Mouse (Mus musculus) small intestine, adult 2 months (tissue): ENCODE results near the gene Eef2. TPM values are rescaled to one million over a fixed set of nuclear protein-coding genes. Genes with fewer than 3 reads are reported as not detected.

Source experiments
- H3K27ac ChIP-seq: fragments of 200-500 bp; 2 replicates; pipeline ENCODE4 v1.5.1; 2012; ENCODE audit warnings: low read depth, low read length, control low read depth, inconsistent platforms; ENCODE audit not compliant: insufficient read depth
- H3K27me3 ChIP-seq: fragments of 200-500 bp; 2 replicates; pipeline ENCODE4 v1.6.1; 2012; ENCODE audit warnings: mild to moderate bottlenecking, moderate library complexity, low read length, inconsistent platforms; ENCODE audit not compliant: control insufficient read depth, insufficient read depth
- H3K36me3 ChIP-seq: fragments of 200-500 bp; 2 replicates; pipeline ENCODE4 v1.6.1; 2012; ENCODE audit warnings: mild to moderate bottlenecking, low read length, control low read depth, inconsistent platforms; ENCODE audit not compliant: control insufficient read depth, insufficient read depth
- H3K4me1 ChIP-seq: fragments of 200-500 bp; 2 replicates; pipeline ENCODE4 v1.6.1; 2012; ENCODE audit warnings: low read length, inconsistent platforms, mixed read lengths; ENCODE audit not compliant: control insufficient read depth, insufficient read depth, insufficient read length
- H3K4me3 ChIP-seq: fragments of 200-500 bp; 2 replicates; pipeline ENCODE4 v1.5.1; 2012; ENCODE audit warnings: low read depth, mild to moderate bottlenecking, control low read depth, inconsistent platforms, low read length, moderate library complexity
- CTCF ChIP-seq: fragments of 200-500 bp; IDR thresholded peaks from 2 replicates; pipeline ENCODE4 v1.5.1; 2012; ENCODE audit warnings: low read depth, mild to moderate bottlenecking, control low read depth, inconsistent platforms, low read length, moderate library complexity, mixed read lengths; ENCODE audit not compliant: insufficient replicate concordance, insufficient read length; ENCODE audit errors: extremely low read depth
- POLR2A ChIP-seq: fragments of 200-500 bp; IDR thresholded peaks from 2 replicates; pipeline ENCODE4 v1.6.1; 2012; ENCODE audit warnings: low read depth, mild to moderate bottlenecking, control low read depth, inconsistent platforms, low read length, moderate library complexity
- WGBS: fragments of 180-500 bp; shearing (Covaris S2); methylation state at CpG from one replicate; pipeline ENCODE4 v1.1.7; 2018; 5-methylcytosine and 5-hydroxymethylcytosine counted together
- polyA plus RNA-seq: library from polyadenylated mRNA; depleted of rRNA; stranded (reverse); fragments of >200 nt; gene quantifications from 2 replicates; pipeline ENCODE4 v1.2.3, GENCODE M21; 2012

Gene Eef2
- polyA plus RNA-seq, 1 experiment = 1,606 TPM

GRCm38 (mm10) chr10:81196470-81197065, 20.1 kb downstream of the Eef2 start:
- TF ChIP-seq POLR2A = no peak
- TF ChIP-seq CTCF = no peak
- 0 out of 2 replicates have a peak overlapping the region, but pooled peaks have one; percentile 22 for H3K27ac ChIP-seq
- no peak overlapping the region for H3K4me3 ChIP-seq
- H3K36me3 ChIP-seq = no peaks in the 10 kb centered on the region
- peaks cover 23% of the 10 kb centered on the region for H3K4me1 ChIP-seq
- 65% methylated on average over 11 of the region's 11 CpGs for WGBS
- H3K27me3 ChIP-seq = 0 out of 2 replicates have a peak, but pooled peaks cover 4% of the 10 kb centered on the region

- no peaks in the 10 kb centered on the region for H3K36me3 ChIP-seq
- WGBS = 58% methylated on average over 6 of the region's 6 CpGs
- 0 out of 2 replicates have a peak, but pooled peaks cover 4% of the 10 kb centered on the region for H3K27me3 ChIP-seq
- no peak overlapping the region for H3K4me3 ChIP-seq
- H3K27ac ChIP-seq = no peak overlapping the region
- peaks cover 19% of the 10 kb centered on the region for H3K4me1 ChIP-seq
- TF ChIP-seq CTCF = no peak
Measured at GRCm38 (mm10) chr10:81197305-81197704, 20.9 kb downstream of the Eef2 start.

- WGBS = 1% methylated on average over 9 of the region's 9 CpGs
- H3K36me3 ChIP-seq = no peaks in the 10 kb centered on the region
- H3K27me3 ChIP-seq = 0 out of 2 replicates have a peak, but pooled peaks cover 4% of the 10 kb centered on the region
- peaks cover 18% of the 10 kb centered on the region for H3K4me1 ChIP-seq
- no peak overlapping the region for H3K4me3 ChIP-seq
- no peak overlapping the region for H3K27ac ChIP-seq
- TF ChIP-seq POLR2A (no peak), CTCF (no peak)
Measured at GRCm38 (mm10) chr10:81198230-81198629, 21.8 kb downstream of the Eef2 start.

GRCm38 (mm10) chr10:81198990-81199389, 22.6 kb downstream of the Eef2 start:
- no peak for TF ChIP-seq POLR2A
- TF ChIP-seq CTCF = no peak
- Histone ChIP-seq H3K4me3 (no peak overlapping the region), H3K27me3 (0 out of 2 replicates have a peak, but pooled peaks cover 1% of the 10 kb centered on the region), H3K27ac (no peak overlapping the region), H3K4me1 (peaks cover 19% of the 10 kb centered on the region), H3K36me3 (no peaks in the 10 kb centered on the region)
- WGBS = 88% methylated on average over 6 of the region's 6 CpGs

- no peak overlapping the region for H3K4me3 ChIP-seq
- H3K27me3 ChIP-seq = no peaks in the 10 kb centered on the region
- no peak for TF ChIP-seq CTCF
- TF ChIP-seq POLR2A = no peak
- H3K4me1 ChIP-seq = peaks cover 15% of the 10 kb centered on the region; the same call in 1 of the 2 replicates
- WGBS = 88% methylated on average over 13 of the region's 13 CpGs
- no peak overlapping the region for H3K27ac ChIP-seq
- no peaks in the 10 kb centered on the region for H3K36me3 ChIP-seq
Measured at GRCm38 (mm10) chr10:81200141-81200540, 23.7 kb downstream of the Eef2 start.

GRCm38 (mm10) chr10:81200605-81201287, 24.3 kb downstream of the Eef2 start:
- H3K36me3 ChIP-seq = no peaks in the 10 kb centered on the region
- 84% methylated on average over 20 of the region's 20 CpGs for WGBS
- no peaks in the 10 kb centered on the region for H3K27me3 ChIP-seq
- H3K4me3 ChIP-seq = no peak overlapping the region
- TF ChIP-seq CTCF = no peak
- TF ChIP-seq POLR2A = no peak
- peaks cover 11% of the 10 kb centered on the region; the same call in 1 of the 2 replicates for H3K4me1 ChIP-seq
- no peak overlapping the region for H3K27ac ChIP-seq

GRCm38 (mm10) chr10:81201807-81202758, 25.7 kb downstream of the Eef2 start, which contains the start of gene Nmrk2:
Nmrk2 (minus strand) TSS chr10:81202051.
- TF ChIP-seq POLR2A (no peak), CTCF (no peak)
- Histone ChIP-seq H3K4me3 (no peak within 1 kb of the TSS), H3K27ac (no peak within 1 kb of the TSS), H3K36me3 (no peaks in the 10 kb centered on the region), H3K4me1 (peaks cover 11% of the 10 kb centered on the region; the same call in 1 of the 2 replicates), H3K27me3 (no peaks in the 10 kb centered on the region)
- 74% methylated on average over 13 of the region's 13 CpGs for WGBS
